Mouse (Mus musculus): ENCODE results near the gene Ephb1.

DNA sequence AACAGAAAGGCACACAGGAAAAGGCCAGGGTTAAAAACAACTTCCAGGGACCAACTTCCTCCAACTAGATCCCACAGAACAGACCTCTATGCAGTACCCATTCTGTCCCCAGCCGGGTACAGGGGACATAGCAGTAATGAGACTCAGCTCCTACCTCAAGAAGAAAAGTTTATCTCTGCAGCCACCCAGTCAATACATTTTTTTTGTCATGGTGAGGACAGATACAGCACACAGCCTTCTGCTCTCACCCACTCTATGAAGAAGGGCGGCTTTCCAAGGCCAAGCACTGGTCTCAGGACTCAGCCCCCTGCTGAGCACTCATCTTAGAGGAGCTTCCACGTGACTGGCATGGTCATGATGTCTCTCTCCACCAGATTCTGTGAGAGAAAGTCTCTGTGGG is 414.3 kb downstream of the Ephb1 start:
- TF ChIP-seq POLR2A (IDR thresholded peaks at IDR 0.05; ENCODE audit: borderline replicate concordance, insufficient read depth, low read length) (no peak), CTCF (IDR thresholded peaks at IDR 0.05; ENCODE audit: borderline replicate concordance, insufficient read depth, low read depth, low read length) (no peak)

Data from cerebellum, adult 2 months (tissue).